Mouse (Mus musculus) heart, embryonic 13.5 days (tissue): ENCODE data around the gene Itih4. TPM values are rescaled to one million over a fixed set of nuclear protein-coding genes. Genes with fewer than 3 reads are reported as not detected.
A peak's percentile ranks its signal among the peaks of the same experiment; 100 is the strongest.

Experiments
- ATAC-seq: fragments of 200-750 bp; cut with Nextera tagmentation; 2 replicates; pipeline ENCODE4 v1.8.0; 2017; ENCODE audit warnings: moderate TSS enrichment; ENCODE audit not compliant: insufficient number of reproducible peaks, low FRiP score, low TSS enrichment; ENCODE audit errors: extremely low read depth
- H3K27ac ChIP-seq: fragments of 300-500 bp; sonication (generic); replicated peaks from 2 replicates; pipeline ENCODE4 v1.5.1; 2015; ENCODE audit warnings: moderate library complexity, mild to moderate bottlenecking, inconsistent platforms
- H3K27me3 ChIP-seq: fragments of 300-500 bp; sonication (generic); replicated peaks from 2 replicates; pipeline ENCODE4 v1.6.1; 2015; ENCODE audit warnings: mild to moderate bottlenecking, inconsistent platforms
- H3K36me3 ChIP-seq: fragments of 300-500 bp; sonication (generic); 2 replicates; pipeline ENCODE4 v1.6.1; 2015; ENCODE audit warnings: mild to moderate bottlenecking, inconsistent platforms
- H3K4me1 ChIP-seq: fragments of 300-500 bp; sonication (generic); 2 replicates; pipeline ENCODE4 v1.6.1; 2015; ENCODE audit warnings: inconsistent platforms
- H3K4me2 ChIP-seq: fragments of 300-500 bp; sonication (generic); 2 replicates; pipeline ENCODE4 v1.6.1; 2015; ENCODE audit warnings: inconsistent platforms, mild to moderate bottlenecking, moderate library complexity
- H3K4me3 ChIP-seq: fragments of 300-500 bp; sonication (generic); 2 replicates; pipeline ENCODE4 v1.5.1; 2015; ENCODE audit warnings: moderate library complexity, mild to moderate bottlenecking, inconsistent platforms
- H3K9ac ChIP-seq: fragments of 300-500 bp; sonication (generic); 2 replicates; pipeline ENCODE4 v1.6.1; 2015; ENCODE audit warnings: inconsistent platforms, mild to moderate bottlenecking, moderate library complexity
- H3K9me3 ChIP-seq: fragments of 300-500 bp; sonication (generic); 2 replicates; pipeline ENCODE4 v1.6.1; 2016; ENCODE audit warnings: inconsistent platforms
- WGBS: fragments of 180-500 bp; shearing (Covaris S2); methylation state at CpG from one replicate; pipeline ENCODE4 v1.1.7; 2015; ENCODE audit warnings: mixed read lengths; 5-methylcytosine and 5-hydroxymethylcytosine counted together
- polyA plus RNA-seq: library from polyadenylated mRNA; unstranded; fragments of >200 nt; fragmentation: Nextera tagmentation; extraction: Ambion mirVana; gene quantifications from 2 replicates; pipeline ENCODE4 v1.2.1, GENCODE M21; 2015

Gene Itih4
- polyA plus RNA-seq, 1 experiment from 2014 or later, result 0.12 TPM

GRCm38 (mm10) chr14:30943860-30944674 lies 57.8 kb downstream of the Itih4 start:
- no peak overlapping the region for H3K27ac ChIP-seq
- no peak for ATAC-seq
- 59% methylated on average over 11 of the region's 11 CpGs for WGBS
- no peaks in the 10 kb centered on the region for H3K36me3 ChIP-seq
- no peaks in the 10 kb centered on the region for H3K4me1 ChIP-seq
- H3K27me3 ChIP-seq, result peaks cover 6% of the 10 kb centered on the region; the same call in 1 of the 2 replicates
- H3K9me3 ChIP-seq, result no peaks in the 10 kb centered on the region
- H3K4me2 ChIP-seq, result no peak overlapping the region
- no peak overlapping the region for H3K4me3 ChIP-seq
- H3K9ac ChIP-seq, result no peak overlapping the region

DNA sequence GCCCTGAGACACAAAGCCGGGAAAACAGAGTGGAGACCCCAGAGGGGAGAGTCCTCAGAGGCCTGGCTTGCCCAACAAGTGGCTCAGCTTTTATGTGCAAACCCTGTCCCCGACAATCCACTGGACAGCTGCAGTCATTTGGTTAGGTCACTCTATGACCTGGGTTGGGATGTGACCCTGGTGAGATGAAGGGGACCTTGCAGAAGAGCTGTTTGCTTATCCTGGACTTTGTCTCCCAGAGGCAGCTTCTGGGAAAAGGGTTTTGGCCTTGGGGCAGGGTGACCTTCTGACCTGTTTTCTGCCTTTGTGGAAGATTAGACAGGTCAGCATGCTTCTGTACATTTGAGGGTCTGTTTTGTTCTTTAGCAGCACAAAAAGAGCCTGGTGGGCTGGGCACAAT lies 58.5 kb downstream of the Itih4 start:
- WGBS, result 69% methylated on average over 2 of the region's 2 CpGs
- Histone ChIP-seq H3K9ac (no peak overlapping the region), H3K4me1 (no peaks in the 10 kb centered on the region), H3K4me3 (no peak overlapping the region), H3K27ac (no peak overlapping the region), H3K9me3 (no peaks in the 10 kb centered on the region), H3K27me3 (peaks cover 6% of the 10 kb centered on the region; the same call in 1 of the 2 replicates), H3K4me2 (no peak overlapping the region), H3K36me3 (no peaks in the 10 kb centered on the region)
- no peak for ATAC-seq

- Histone ChIP-seq H3K4me2 (no peak overlapping the region), H3K36me3 (0 out of 2 replicates have a peak, but pooled peaks cover 2% of the 10 kb centered on the region), H3K4me1 (peaks cover 9% of the 10 kb centered on the region), H3K27me3 (peaks cover 6% of the 10 kb centered on the region; the same call in 1 of the 2 replicates), H3K9me3 (no peaks in the 10 kb centered on the region), H3K4me3 (no peak overlapping the region), H3K9ac (no peak overlapping the region), H3K27ac (no peak overlapping the region)
- WGBS, result 92% methylated on average over 10 of the region's 10 CpGs
- ATAC-seq, result no peak
These were observed 63.7 kb downstream of the Itih4 start for GRCm38 (mm10) chr14:30949986-30950385.

DNA sequence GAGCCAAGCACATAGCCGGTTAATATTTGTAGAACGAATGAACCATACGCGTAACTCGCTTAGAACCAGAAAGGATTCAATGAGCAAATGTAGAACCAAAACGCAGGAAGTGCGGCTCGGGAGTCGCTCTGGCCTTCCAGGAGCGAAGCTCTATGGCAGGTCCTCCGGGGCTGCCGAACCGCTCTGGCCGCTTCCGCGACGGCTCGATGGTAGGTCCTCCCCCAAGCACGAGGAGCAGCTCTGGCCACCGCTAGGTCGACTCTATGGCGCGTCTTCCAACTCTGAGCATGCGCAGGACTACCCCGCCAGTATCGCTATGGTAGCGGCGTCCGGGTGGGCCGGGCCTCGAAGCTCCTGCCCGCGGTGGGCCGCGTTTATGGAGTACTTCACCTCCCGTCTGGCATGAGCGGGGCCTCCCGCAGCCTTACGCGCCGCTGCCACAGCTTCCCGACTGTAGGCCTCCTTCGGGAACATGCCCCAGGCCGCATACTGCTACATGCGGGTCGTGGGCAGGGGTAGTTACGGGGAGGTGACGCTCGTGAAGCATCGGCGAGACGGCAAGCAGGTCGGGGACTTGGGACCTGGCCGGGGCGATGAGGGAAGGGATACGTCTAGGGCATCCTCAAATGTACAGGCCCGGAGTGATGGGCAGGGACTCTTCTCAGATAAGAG lies 65.0 kb downstream of the Itih4 start, which contains the start of gene Nek4:
TSS of gene Nek4 (plus strand) at position 224 of the 672 bp plus-strand sequence.
- ATAC-seq, result peak; percentile 95
- under 1% methylated on average over 57 of the region's 57 CpGs for WGBS
- Histone ChIP-seq H3K4me2 (peak within 1 kb of the TSS; percentile 90), H3K27ac (peak within 1 kb of the TSS; percentile 57), H3K9ac (peak within 1 kb of the TSS; percentile 92), H3K4me3 (peak within 1 kb of the TSS; percentile 91), H3K4me1 (peaks cover 9% of the 10 kb centered on the region), H3K36me3 (0 out of 2 replicates have a peak, but pooled peaks cover 2% of the 10 kb centered on the region), H3K27me3 (no peaks in the 10 kb centered on the region; the same call in 1 of the 2 replicates), H3K9me3 (no peaks in the 10 kb centered on the region)

Other genes with a start within 250 kb of the Itih4 start
- gene Rft1, start 232.1 kb upstream of the Itih4 start, polyA plus RNA-seq, result 9.1 and 10.3 TPM in 2 replicates
- gene Sfmbt1, start 171.6 kb upstream of the Itih4 start, polyA plus RNA-seq, result 7.8 and 11.0 TPM in 2 replicates
- gene Tmem110, start 60.9 kb upstream of the Itih4 start, polyA plus RNA-seq, result 14.7 and 15.0 TPM in 2 replicates
- gene Mustn1, start 7.3 kb upstream of the Itih4 start, polyA plus RNA-seq, result 2.5 and 2.6 TPM in 2 replicates
- 1.5 and 5.1 TPM in 2 replicates for gene Itih3, start 37.3 kb downstream of the Itih4 start, polyA plus RNA-seq
- 0.15 and 0.87 TPM in 2 replicates for gene Itih1, start 56.8 kb downstream of the Itih4 start, polyA plus RNA-seq
- gene Nek4, start 64.9 kb downstream of the Itih4 start, polyA plus RNA-seq, result 4.7 and 4.9 TPM in 2 replicates
- 46.8 and 51.9 TPM in 2 replicates for gene Glt8d1, start 114.9 kb downstream of the Itih4 start, polyA plus RNA-seq
- 340 and 382 TPM in 2 replicates for gene Spcs1, start 115.2 kb downstream of the Itih4 start, polyA plus RNA-seq
- 93.0 and 102 TPM in 2 replicates for gene Pbrm1, start 132.7 kb downstream of the Itih4 start, polyA plus RNA-seq
- 61.2 and 64.9 TPM in 2 replicates for gene Gnl3, start 132.7 kb downstream of the Itih4 start, polyA plus RNA-seq
- gene Smim4, start 242.5 kb downstream of the Itih4 start, polyA plus RNA-seq, result 78.4 and 81.9 TPM in 2 replicates
- gene Nt5dc2, start 244.6 kb downstream of the Itih4 start, polyA plus RNA-seq, result 300 and 318 TPM in 2 replicates